Mouse (Mus musculus): ENCODE results near the gene Dnase2a.
A peak's percentile ranks its signal among the peaks of the same experiment; 100 is the strongest.

The Dnase2a gene

GRCm38 (mm10) chr8:84970135-84970790, 61.9 kb downstream of the Dnase2a start:
- no peak for DNase-seq (ENCODE audit: low spot score in 2 of 2)

GRCm38 (mm10) chr8:84970913-84971312, 62.6 kb downstream of the Dnase2a start:
- DNase-seq (ENCODE audit: low spot score in 2 of 2) = peak; percentile 68 to 83
